Mouse (Mus musculus): ENCODE results near the gene Tcp11x2. TPM values are rescaled to one million over a fixed set of nuclear protein-coding genes. Genes with fewer than 3 reads are reported as not detected.

Gene Tcp11x2
- polyA plus RNA-seq (2014; fragmentation: Nextera tagmentation; extraction: Ambion mirVana): not detected in 2 replicates

- ATAC-seq (replicated peaks; ENCODE audit: low FRiP score) (no peak), DNase-seq (ENCODE audit: low spot score) (no peak)
- H3K27me3 ChIP-seq (replicated peaks; ENCODE audit: control insufficient read depth, insufficient read depth, low read length): peaks cover 3% of the 10 kb centered on the region; the same call in 1 of the 2 replicates
- H3K9me3 ChIP-seq (ENCODE audit: control insufficient read depth, low read length): no peaks in the 10 kb centered on the region
- no peak within 1 kb of the TSS for H3K4me3 ChIP-seq (ENCODE audit: low read depth, low read length)
- no peak within 1 kb of the TSS for H3K9ac ChIP-seq (ENCODE audit: low read depth, low read length)
- WGBS: 55% methylated on average over 1 of the region's 1 CpGs
- no peaks in the 10 kb centered on the region for H3K36me3 ChIP-seq (ENCODE audit: control insufficient read depth, insufficient read depth, low read length)
- no peaks in the 10 kb centered on the region for H3K4me1 ChIP-seq (replicated peaks; ENCODE audit: control insufficient read depth, insufficient read depth, low read length)
- H3K4me2 ChIP-seq: no peak within 1 kb of the TSS
- no peak within 1 kb of the TSS for H3K27ac ChIP-seq (ENCODE audit: low read depth, low read length)
Measured at GRCm38 (mm10) chrX:135693633-135694032, at the start of gene Tcp11x2. Gene Tcp11x2 (minus strand): TSS chrX:135693790.

DNA sequence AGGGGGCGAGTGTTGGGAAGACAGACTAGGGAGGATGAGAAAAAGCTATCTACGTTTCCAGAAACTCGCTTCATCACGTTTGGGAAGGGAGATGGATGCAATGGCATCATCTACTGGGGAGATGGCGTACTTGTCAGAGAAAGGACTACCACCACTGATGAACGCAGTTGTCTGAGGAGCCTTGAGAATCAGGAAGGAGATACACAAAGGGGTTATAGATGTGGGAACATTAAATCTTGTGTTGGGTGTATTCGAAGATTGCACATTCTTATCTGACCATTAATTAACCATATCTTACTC lies 49.4 kb upstream of the Tcp11x2 start:
- WGBS: 7% methylated on average over 7 of the region's 7 CpGs
- H3K36me3 ChIP-seq (ENCODE audit: control insufficient read depth, insufficient read depth, low read length): no peaks in the 10 kb centered on the region
- no peaks in the 10 kb centered on the region for H3K9me3 ChIP-seq (ENCODE audit: control insufficient read depth, low read length)
- peak overlapping the region; percentile 66 for H3K4me2 ChIP-seq
- no peaks in the 10 kb centered on the region for H3K27me3 ChIP-seq (replicated peaks; ENCODE audit: control insufficient read depth, insufficient read depth, low read length)
- H3K4me3 ChIP-seq (ENCODE audit: low read depth, low read length): peak overlapping the region; percentile 61
- H3K9ac ChIP-seq (ENCODE audit: low read depth, low read length): peak overlapping the region; percentile 53
- ATAC-seq (replicated peaks; ENCODE audit: low FRiP score) (no peak), DNase-seq (ENCODE audit: low spot score) (no peak)
- H3K27ac ChIP-seq (ENCODE audit: low read depth, low read length): no peak overlapping the region
- no peaks in the 10 kb centered on the region for H3K4me1 ChIP-seq (replicated peaks; ENCODE audit: control insufficient read depth, insufficient read depth, low read length)

DNA sequence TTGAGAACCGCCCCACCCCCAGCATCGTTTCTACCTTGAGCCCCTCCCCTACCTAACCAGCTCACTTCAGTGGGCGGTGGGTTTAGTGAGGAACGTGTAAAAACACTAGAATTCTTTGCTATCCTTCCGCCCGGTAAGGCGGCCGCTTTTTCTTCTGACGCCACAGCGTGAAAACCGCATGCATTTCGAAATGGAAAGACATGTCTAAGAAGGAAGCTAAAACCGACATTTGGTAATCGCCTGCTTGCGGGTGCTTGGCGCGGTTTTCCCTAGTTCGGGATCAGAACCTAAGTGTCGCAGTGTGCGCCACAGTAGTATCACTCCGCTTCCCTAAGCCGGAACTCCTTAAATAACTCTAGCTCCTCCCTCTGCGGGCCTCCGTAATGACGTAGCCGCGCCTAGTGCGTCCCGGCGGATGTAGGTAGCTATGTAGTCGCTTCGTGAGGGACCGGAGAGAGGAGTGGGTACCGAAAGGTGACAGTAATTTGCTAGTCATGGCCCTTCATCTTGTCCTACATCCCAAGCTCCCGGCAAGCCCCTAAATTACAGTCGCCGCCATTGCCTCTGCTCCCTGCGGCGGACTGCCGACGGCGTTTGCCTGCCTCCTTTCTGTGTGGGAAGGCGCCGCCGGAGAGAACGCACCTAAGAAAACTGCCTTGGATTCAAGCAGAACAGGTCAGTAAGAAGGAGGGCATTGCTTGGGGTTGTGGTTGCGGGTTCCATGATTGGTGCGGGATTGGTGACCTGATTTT lies 48.9 kb upstream of the Tcp11x2 start, which contains the start of the genes Armcx5 and Gprasp1:
Gene Armcx5, plus strand, starts transcription at position 430 of the 752 bp plus-strand sequence.
Gene Gprasp1, plus strand, starts transcription at position 430 of the 752 bp plus-strand sequence.
- Histone ChIP-seq H3K4me2 (peak within 1 kb of the TSS; percentile 66), H3K4me3 (ENCODE audit: low read depth, low read length) (peak within 1 kb of the TSS; percentile 61), H3K9ac (ENCODE audit: low read depth, low read length) (peak within 1 kb of the TSS; percentile 60), H3K9me3 (ENCODE audit: control insufficient read depth, low read length) (no peaks in the 10 kb centered on the region), H3K27ac (ENCODE audit: low read depth, low read length) (no peak within 1 kb of the TSS), H3K27me3 (replicated peaks; ENCODE audit: control insufficient read depth, insufficient read depth, low read length) (no peaks in the 10 kb centered on the region), H3K4me1 (replicated peaks; ENCODE audit: control insufficient read depth, insufficient read depth, low read length) (no peaks in the 10 kb centered on the region), H3K36me3 (ENCODE audit: control insufficient read depth, insufficient read depth, low read length) (no peaks in the 10 kb centered on the region)
- 17% methylated on average over 48 of the region's 48 CpGs for WGBS
- DNase-seq (ENCODE audit: low spot score) (peak; percentile 74), ATAC-seq (replicated peaks; ENCODE audit: low FRiP score) (peak; percentile 97)

DNA sequence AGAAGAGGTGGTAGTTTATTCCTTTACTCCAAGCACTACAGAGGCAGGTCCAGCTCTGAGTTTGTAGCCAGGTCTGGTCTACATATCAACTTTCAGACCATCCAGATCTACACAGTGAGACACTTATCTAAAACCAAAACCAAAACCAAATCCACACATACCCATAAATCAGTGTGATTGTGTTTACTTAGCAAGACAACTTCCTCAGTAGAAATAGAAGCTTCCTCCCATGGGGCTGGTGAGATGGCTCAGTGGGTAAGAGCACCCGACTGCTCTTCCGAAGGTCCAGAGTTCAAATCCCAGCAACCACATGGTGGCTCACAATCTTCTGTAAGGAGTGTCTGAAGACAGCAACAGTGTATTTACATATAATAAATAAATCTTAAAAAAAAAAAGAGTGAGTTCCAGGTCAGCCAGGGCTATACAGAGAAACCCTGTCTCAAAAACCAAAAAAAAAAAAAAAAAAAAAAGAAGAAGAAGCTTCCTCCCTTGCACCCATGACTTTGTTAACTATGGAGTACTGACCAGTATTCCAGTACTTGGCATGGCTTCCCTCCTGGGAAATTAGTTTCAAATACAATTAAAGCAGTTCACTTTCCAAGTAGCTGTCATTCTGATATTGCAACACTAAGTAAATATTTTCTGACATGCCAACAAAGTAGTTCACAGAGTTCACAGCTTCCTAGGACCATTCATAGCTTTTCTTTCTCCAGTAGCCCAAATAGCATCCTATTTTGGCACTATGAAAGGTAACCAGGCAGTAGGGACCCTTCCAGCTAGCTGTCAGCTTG lies 45.3 kb upstream of the Tcp11x2 start:
- no peak overlapping the region for H3K27ac ChIP-seq (ENCODE audit: low read depth, low read length)
- ATAC-seq (replicated peaks; ENCODE audit: low FRiP score): no peak
- H3K4me3 ChIP-seq (ENCODE audit: low read depth, low read length): no peak overlapping the region
- H3K4me1 ChIP-seq (replicated peaks; ENCODE audit: control insufficient read depth, insufficient read depth, low read length): no peaks in the 10 kb centered on the region
- no peaks in the 10 kb centered on the region; the same call in 1 of the 2 replicates for H3K27me3 ChIP-seq (replicated peaks; ENCODE audit: control insufficient read depth, insufficient read depth, low read length)
- H3K9ac ChIP-seq (ENCODE audit: low read depth, low read length): no peak overlapping the region
- DNase-seq (ENCODE audit: low spot score): no peak
- no peak overlapping the region for H3K4me2 ChIP-seq
- no peaks in the 10 kb centered on the region for H3K9me3 ChIP-seq (ENCODE audit: control insufficient read depth, low read length)
- 91% methylated on average over 2 of the region's 2 CpGs for WGBS
- no peaks in the 10 kb centered on the region for H3K36me3 ChIP-seq (ENCODE audit: control insufficient read depth, insufficient read depth, low read length)

DNA sequence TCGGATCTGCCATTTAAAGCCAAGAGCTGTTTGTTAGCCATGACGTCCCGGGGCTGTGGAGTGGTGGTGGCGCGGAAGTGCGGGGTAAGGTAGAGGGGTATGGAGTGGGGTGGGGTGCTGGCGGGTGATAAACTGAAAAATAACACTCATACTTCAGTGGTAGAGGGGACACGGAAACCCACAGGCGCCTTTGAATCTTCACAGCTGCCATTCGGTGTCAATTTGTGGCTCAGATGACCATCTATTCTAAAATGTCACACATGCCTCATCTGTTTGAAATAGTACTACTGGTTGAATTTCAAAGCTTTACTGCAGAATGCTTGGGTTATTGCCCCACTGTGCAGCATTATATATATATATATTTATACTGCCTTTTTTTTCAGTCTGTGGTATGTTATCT lies 31.6 kb upstream of the Tcp11x2 start, which contains the start of gene Tmsb15a:
Gene Tmsb15a, minus strand, starts transcription at position 101 of the 400 bp plus-strand sequence.
- no peak for DNase-seq (ENCODE audit: low spot score)
- H3K36me3 ChIP-seq (ENCODE audit: control insufficient read depth, insufficient read depth, low read length): no peaks in the 10 kb centered on the region
- peaks cover 2% of the 10 kb centered on the region for H3K27me3 ChIP-seq (replicated peaks; ENCODE audit: control insufficient read depth, insufficient read depth, low read length)
- 80% methylated on average over 10 of the region's 10 CpGs for WGBS
- H3K4me1 ChIP-seq (replicated peaks; ENCODE audit: control insufficient read depth, insufficient read depth, low read length): no peaks in the 10 kb centered on the region
- no peak within 1 kb of the TSS for H3K9ac ChIP-seq (ENCODE audit: low read depth, low read length)
- no peak within 1 kb of the TSS for H3K4me2 ChIP-seq
- ATAC-seq (replicated peaks; ENCODE audit: low FRiP score): no peak
- no peak within 1 kb of the TSS for H3K27ac ChIP-seq (ENCODE audit: low read depth, low read length)
- no peaks in the 10 kb centered on the region for H3K9me3 ChIP-seq (ENCODE audit: control insufficient read depth, low read length)
- no peak within 1 kb of the TSS for H3K4me3 ChIP-seq (ENCODE audit: low read depth, low read length)

GRCm38 (mm10) chrX:135712845-135713244 lies 19.3 kb upstream of the Tcp11x2 start:
- Histone ChIP-seq H3K9ac (ENCODE audit: low read depth, low read length) (no peak overlapping the region), H3K36me3 (ENCODE audit: control insufficient read depth, insufficient read depth, low read length) (no peaks in the 10 kb centered on the region), H3K4me2 (no peak overlapping the region), H3K27ac (ENCODE audit: low read depth, low read length) (no peak overlapping the region), H3K9me3 (ENCODE audit: control insufficient read depth, low read length) (no peaks in the 10 kb centered on the region), H3K27me3 (replicated peaks; ENCODE audit: control insufficient read depth, insufficient read depth, low read length) (no peaks in the 10 kb centered on the region; the same call in 1 of the 2 replicates), H3K4me3 (ENCODE audit: low read depth, low read length) (no peak overlapping the region), H3K4me1 (replicated peaks; ENCODE audit: control insufficient read depth, insufficient read depth, low read length) (no peaks in the 10 kb centered on the region)
- ATAC-seq (replicated peaks; ENCODE audit: low FRiP score) (no peak), DNase-seq (ENCODE audit: low spot score) (no peak)
- 78% methylated on average over 2 of the region's 2 CpGs for WGBS

DNA sequence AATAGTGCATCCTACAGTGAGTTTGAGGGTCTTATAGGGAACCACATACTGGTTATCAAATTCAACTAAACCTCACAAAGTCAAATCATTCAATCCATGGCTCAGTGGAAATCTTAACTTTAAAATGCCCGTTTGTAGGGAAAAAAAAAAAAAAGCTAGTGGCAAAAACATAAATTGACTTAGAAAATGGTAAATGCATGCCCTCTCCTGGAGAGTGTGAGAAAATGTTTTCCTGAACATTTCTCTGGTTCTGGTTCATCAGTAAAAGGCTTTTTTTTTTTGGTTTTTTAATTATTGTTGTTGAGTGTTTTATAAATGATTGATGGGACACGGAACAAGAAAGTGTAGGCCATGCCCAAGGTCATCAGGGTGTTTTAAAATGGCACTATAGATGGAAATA lies 10.8 kb upstream of the Tcp11x2 start:
- Histone ChIP-seq H3K27me3 (replicated peaks; ENCODE audit: control insufficient read depth, insufficient read depth, low read length) (no peaks in the 10 kb centered on the region), H3K4me3 (ENCODE audit: low read depth, low read length) (no peak overlapping the region), H3K9me3 (ENCODE audit: control insufficient read depth, low read length) (no peaks in the 10 kb centered on the region), H3K27ac (ENCODE audit: low read depth, low read length) (no peak overlapping the region), H3K4me1 (replicated peaks; ENCODE audit: control insufficient read depth, insufficient read depth, low read length) (no peaks in the 10 kb centered on the region), H3K9ac (ENCODE audit: low read depth, low read length) (no peak overlapping the region), H3K4me2 (no peak overlapping the region), H3K36me3 (ENCODE audit: control insufficient read depth, insufficient read depth, low read length) (no peaks in the 10 kb centered on the region)
- ATAC-seq (replicated peaks; ENCODE audit: low FRiP score) (no peak), DNase-seq (ENCODE audit: low spot score) (no peak)
- 37% methylated on average over 2 of the region's 2 CpGs for WGBS

- WGBS: 76% methylated on average over 1 of the region's 1 CpGs
- H3K27ac ChIP-seq (ENCODE audit: low read depth, low read length): no peak overlapping the region
- no peaks in the 10 kb centered on the region for H3K27me3 ChIP-seq (replicated peaks; ENCODE audit: control insufficient read depth, insufficient read depth, low read length)
- H3K9ac ChIP-seq (ENCODE audit: low read depth, low read length): no peak overlapping the region
- DNase-seq (ENCODE audit: low spot score): no peak
- no peak for ATAC-seq (replicated peaks; ENCODE audit: low FRiP score)
- H3K9me3 ChIP-seq (ENCODE audit: control insufficient read depth, low read length): no peaks in the 10 kb centered on the region
- no peaks in the 10 kb centered on the region for H3K4me1 ChIP-seq (replicated peaks; ENCODE audit: control insufficient read depth, insufficient read depth, low read length)
- no peak overlapping the region for H3K4me3 ChIP-seq (ENCODE audit: low read depth, low read length)
- H3K36me3 ChIP-seq (ENCODE audit: control insufficient read depth, insufficient read depth, low read length): no peaks in the 10 kb centered on the region
- no peak overlapping the region for H3K4me2 ChIP-seq
Measured at GRCm38 (mm10) chrX:135703111-135703510, 9.5 kb upstream of the Tcp11x2 start.

All from liver, embryonic 11.5 days (tissue).